Mouse (Mus musculus) embryo, embryonic 11.5 days (tissue): ENCODE results near the gene 9430038I01Rik.

ENCODE experiments used
- DNase-seq: peaks from one replicate; pipeline ENCODE4 v3.0.0-alpha.2; 2012; ENCODE audit warnings: low read depth, low spot score

9430038I01Rik gene

GRCm38 (mm10) chr7:137366736-137367135, 43.8 kb downstream of the 9430038I01Rik start:
- DNase-seq, result no peak

- DNase-seq, result no peak
Measured at GRCm38 (mm10) chr7:137365056-137365455, 45.5 kb downstream of the 9430038I01Rik start.

- DNase-seq, result no peak
Measured at GRCm38 (mm10) chr7:137364571-137364970, 46.0 kb downstream of the 9430038I01Rik start.

- DNase-seq, result no peak
Measured at GRCm38 (mm10) chr7:137346860-137347259, 63.7 kb downstream of the 9430038I01Rik start.

GRCm38 (mm10) chr7:137346068-137346467, 64.5 kb downstream of the 9430038I01Rik start:
- DNase-seq, result no peak

- DNase-seq, result no peak
Measured at GRCm38 (mm10) chr7:137333951-137334350, 76.6 kb downstream of the 9430038I01Rik start.
